Mouse (Mus musculus) limb, embryonic 11.5 days (tissue): ENCODE measurements around the gene Olfr514. TPM values are rescaled to one million over a fixed set of nuclear protein-coding genes. Genes with fewer than 3 reads are reported as not detected.
"Not testable (repeated sequence)": the region's sequence is repeated elsewhere in the genome, so short reads cannot be mapped to it uniquely, and the experiment has no call there.

Experiments
- ATAC-seq: fragments of 200-750 bp; cut with Nextera tagmentation; 2 replicates; pipeline ENCODE4 v1.8.0; 2017; ENCODE audit warnings: low read depth; ENCODE audit not compliant: insufficient number of reproducible peaks, low FRiP score, low TSS enrichment
- DNase-seq: peaks from one replicate; pipeline ENCODE4 v3.0.0-alpha.2; 2015; ENCODE audit warnings: low spot score
- H3K27ac ChIP-seq: fragments of 300-500 bp; sonication (generic); replicated peaks from 2 replicates; pipeline ENCODE4 v1.5.1; 2014; ENCODE audit warnings: low read depth, mild to moderate bottlenecking, low read length
- H3K27me3 ChIP-seq: fragments of 300-500 bp; sonication (generic); 2 replicates; pipeline ENCODE4 v1.6.1; 2014; ENCODE audit warnings: mild to moderate bottlenecking, low read length, mixed read lengths; ENCODE audit not compliant: control insufficient read depth, insufficient read depth
- H3K36me3 ChIP-seq: fragments of 300-500 bp; sonication (generic); 2 replicates; pipeline ENCODE4 v1.6.1; 2014; ENCODE audit warnings: mild to moderate bottlenecking, low read length, moderate library complexity, mixed read lengths; ENCODE audit not compliant: control insufficient read depth, insufficient read depth
- H3K4me1 ChIP-seq: fragments of 300-500 bp; sonication (generic); 2 replicates; pipeline ENCODE4 v1.6.1; 2014; ENCODE audit warnings: low read length, mixed read lengths; ENCODE audit not compliant: control insufficient read depth, insufficient read depth
- H3K4me2 ChIP-seq: fragments of 300-500 bp; sonication (generic); 2 replicates; pipeline ENCODE4 v1.6.1; 2014; ENCODE audit warnings: low read depth, mild to moderate bottlenecking, moderate library complexity; ENCODE audit not compliant: severe bottlenecking
- H3K4me3 ChIP-seq: fragments of 300-500 bp; sonication (generic); 2 replicates; pipeline ENCODE4 v1.5.1; 2014; ENCODE audit warnings: low read depth, low read length
- H3K9ac ChIP-seq: fragments of 300-500 bp; sonication (generic); 2 replicates; pipeline ENCODE4 v1.6.1; 2014; ENCODE audit warnings: mild to moderate bottlenecking, low read length
- H3K9me3 ChIP-seq: fragments of 300-500 bp; sonication (generic); 2 replicates; pipeline ENCODE4 v1.6.1; 2016; ENCODE audit warnings: low read length; ENCODE audit not compliant: control insufficient read depth
- WGBS: fragments of 180-500 bp; shearing (Covaris S2); extraction: QIAGEN DNeasy Blood & Tissue Kit; methylation state at CpG from one replicate; pipeline ENCODE4 v1.1.7; 2014; 5-methylcytosine and 5-hydroxymethylcytosine counted together
- polyA plus RNA-seq: library from polyadenylated mRNA; unstranded; fragments of >200 nt; fragmentation: Nextera tagmentation; extraction: Ambion mirVana; gene quantifications from 2 replicates; pipeline ENCODE4 v1.2.1, GENCODE M21; 2014

Gene Olfr514
- not detected in 2 replicates for polyA plus RNA-seq

GRCm38 (mm10) chr7:108825897-108826296 is at the start of gene Olfr514:
Gene Olfr514 (minus strand): TSS chr7:108825997.
- no peak within 1 kb of the TSS for H3K4me3 ChIP-seq
- H3K4me1 ChIP-seq = no peaks in the 10 kb centered on the region
- no peak for DNase-seq
- no peaks in the 10 kb centered on the region for H3K9me3 ChIP-seq
- H3K27ac ChIP-seq = no peak within 1 kb of the TSS
- no peak for ATAC-seq
- H3K4me2 ChIP-seq = no peak within 1 kb of the TSS
- H3K27me3 ChIP-seq = no peaks in the 10 kb centered on the region
- no peaks in the 10 kb centered on the region for H3K36me3 ChIP-seq
- H3K9ac ChIP-seq = no peak within 1 kb of the TSS

- Histone ChIP-seq H3K4me3 (no peak within 1 kb of the TSS), H3K9ac (no peak within 1 kb of the TSS), H3K36me3 (no peaks in the 10 kb centered on the region), H3K9me3 (no peaks in the 10 kb centered on the region), H3K4me2 (no peak within 1 kb of the TSS), H3K27me3 (no peaks in the 10 kb centered on the region), H3K4me1 (no peaks in the 10 kb centered on the region), H3K27ac (no peak within 1 kb of the TSS)
- ATAC-seq (no peak), DNase-seq (no peak)
- 72% methylated on average over 2 of the region's 2 CpGs for WGBS
Observed at GRCm38 (mm10) chr7:108872279-108872678, 46.5 kb upstream of the Olfr514 start, which contains the start of gene Olfr517. Gene Olfr517 (minus strand): TSS chr7:108872379.

- DNase-seq (no peak), ATAC-seq (no peak)
- Histone ChIP-seq H3K27ac (no peak within 1 kb of the TSS), H3K27me3 (no peaks in the 10 kb centered on the region), H3K36me3 (no peaks in the 10 kb centered on the region), H3K4me2 (no peak within 1 kb of the TSS), H3K4me1 (no peaks in the 10 kb centered on the region), H3K9me3 (no peaks in the 10 kb centered on the region), H3K4me3 (no peak within 1 kb of the TSS), H3K9ac (no peak within 1 kb of the TSS)
- WGBS = 90% methylated on average over 2 of the region's 2 CpGs
Observed at GRCm38 (mm10) chr7:108850429-108850828, 24.6 kb upstream of the Olfr514 start, which contains the start of gene Olfr516. Gene Olfr516 (minus strand): TSS chr7:108850529.

GRCm38 (mm10) chr7:108814593-108815215 is 11.1 kb downstream of the Olfr514 start:
- H3K9ac ChIP-seq, H3K4me3 ChIP-seq, H3K4me2 ChIP-seq, H3K36me3 ChIP-seq, H3K27me3 ChIP-seq, H3K9me3 ChIP-seq, ATAC-seq, H3K27ac ChIP-seq, H3K4me1 ChIP-seq: not testable (repeated sequence)
- WGBS = 53% methylated on average over 5 of the region's 5 CpGs
- peak; percentile 41 for DNase-seq

GRCm38 (mm10) chr7:108797205-108797933 is 28.4 kb downstream of the Olfr514 start:
- Histone ChIP-seq H3K9me3 (no peaks in the 10 kb centered on the region), H3K36me3 (no peaks in the 10 kb centered on the region), H3K27me3 (no peaks in the 10 kb centered on the region), H3K9ac (no peak overlapping the region), H3K4me2 (no peak overlapping the region), H3K4me3 (no peak overlapping the region), H3K4me1 (no peaks in the 10 kb centered on the region), H3K27ac (peak overlapping the region; percentile 78; the same call in 1 of the 2 replicates)
- ATAC-seq (peak; percentile 95), DNase-seq (peak; percentile 65)
- WGBS = 3% methylated on average over 1 of the region's 1 CpGs

Other genes with a start within 250 kb of the Olfr514 start
- not detected in 2 replicates for gene Olfr506, start 215.2 kb downstream of the Olfr514 start, polyA plus RNA-seq
- gene Olfr507, start 204.2 kb downstream of the Olfr514 start, polyA plus RNA-seq = not detected in 2 replicates
- gene Olfr508, start 196.0 kb downstream of the Olfr514 start, polyA plus RNA-seq = not detected in 2 replicates
- not detected in 2 replicates for gene Olfr509, start 174.1 kb downstream of the Olfr514 start, polyA plus RNA-seq
- not detected in 2 replicates for gene Olfr510, start 159.6 kb downstream of the Olfr514 start, polyA plus RNA-seq
- gene Olfr512, start 112.7 kb downstream of the Olfr514 start, polyA plus RNA-seq = not detected in 2 replicates
- not detected in 2 replicates for gene Olfr513, start 75.0 kb downstream of the Olfr514 start, polyA plus RNA-seq
- not detected in 2 replicates for gene Olfr516, start 24.5 kb upstream of the Olfr514 start, polyA plus RNA-seq
- gene Olfr517, start 46.4 kb upstream of the Olfr514 start, polyA plus RNA-seq = not detected in 2 replicates
- gene Olfr518, start 59.0 kb upstream of the Olfr514 start, polyA plus RNA-seq = not detected in 2 replicates
- not detected in 2 replicates for gene Olfr519, start 68.4 kb upstream of the Olfr514 start, polyA plus RNA-seq
- 0.71 and 0.75 TPM in 2 replicates for gene Nlrp10, start 104.2 kb upstream of the Olfr514 start, polyA plus RNA-seq
- gene Eif3f, start 108.4 kb upstream of the Olfr514 start, polyA plus RNA-seq = 96.1 and 97.2 TPM in 2 replicates
- 3.7 and 4.2 TPM in 2 replicates for gene Tub, start 124.3 kb upstream of the Olfr514 start, polyA plus RNA-seq